Mouse (Mus musculus) MEL (cell line): ENCODE measurements at regions not wholly inside any gene's neighbourhood (a gene's known extent, or its start where the extent isn't known, plus 50 kb on each side); places are given as distances from the start of the nearest gene placed in this dataset.

Experiments used
- DNase-seq: peaks from one replicate; pipeline ENCODE4 v3.0.0; 2011; ENCODE audit warnings: low read depth, low spot score
- H3K27ac ChIP-seq: 2 replicates; pipeline ENCODE4 v1.5.1; 2012; ENCODE audit warnings: low read depth, mild to moderate bottlenecking, control low read depth, low read length, moderate library complexity; ENCODE audit not compliant: control insufficient read depth
- H3K27me3 ChIP-seq, 2 experiments: fragments of 150-350 bp in 1 of 2; sonication (generic) in 1 of 2; 2 replicates each; pipeline ENCODE4 v1.6.1; 2012; ENCODE audit warnings: low read length in 2 of 2, mild to moderate bottlenecking in 2 of 2, improper control_type of control experiment in 1 of 2, moderate library complexity in 1 of 2; ENCODE audit not compliant: insufficient read depth in 2 of 2, control insufficient read depth in 1 of 2
- H3K36me3 ChIP-seq, 2 experiments: 2 replicates each; pipeline ENCODE4 v1.6.1; 2012 to 2014; ENCODE audit warnings: low read length in 2 of 2, improper control_type of control experiment in 1 of 2, inconsistent platforms in 1 of 2, mild to moderate bottlenecking in 1 of 2; ENCODE audit not compliant: insufficient read depth in 2 of 2, control insufficient read depth in 1 of 2
- H3K4me1 ChIP-seq, 2 experiments: fragments of 150-350 bp in 1 of 2; sonication (generic) in 1 of 2; 2 replicates each; pipeline ENCODE4 v1.6.1; 2012; ENCODE audit warnings: low read length in 2 of 2, improper control_type of control experiment in 1 of 2, mild to moderate bottlenecking in 1 of 2; ENCODE audit not compliant: insufficient read depth in 2 of 2, control insufficient read depth in 1 of 2
- H3K4me3 ChIP-seq, 2 experiments: fragments of 150-350 bp in 1 of 2; sonication (generic) in 1 of 2; 2 replicates each; pipeline ENCODE4 v1.5.1; 2012; ENCODE audit warnings: low read depth in 2 of 2, low read length in 2 of 2, mild to moderate bottlenecking in 2 of 2, moderate library complexity in 2 of 2, control low read depth in 1 of 2, improper control_type of control experiment in 1 of 2; ENCODE audit not compliant: control insufficient read depth in 1 of 2, insufficient read depth in 1 of 2
- H3K79me2 ChIP-seq: 2 replicates; pipeline ENCODE4 v1.6.1; 2012; ENCODE audit warnings: mild to moderate bottlenecking, low read length, moderate library complexity; ENCODE audit not compliant: control insufficient read depth, poor library complexity, insufficient read depth
- H3K9ac ChIP-seq: 2 replicates; pipeline ENCODE4 v1.6.1; 2012; ENCODE audit warnings: low read depth, mild to moderate bottlenecking, control low read depth, low read length, moderate library complexity; ENCODE audit not compliant: control insufficient read depth, poor library complexity, severe bottlenecking
- H3K9me3 ChIP-seq: fragments of 150-350 bp; sonication (generic); replicated peaks from 2 replicates; pipeline ENCODE4 v1.6.1; 2012; ENCODE audit warnings: mild to moderate bottlenecking, low read length, improper control_type of control experiment, moderate library complexity; ENCODE audit not compliant: insufficient read depth
- BHLHE40 ChIP-seq: IDR thresholded peaks from 2 replicates; pipeline ENCODE4 v1.6.1; 2012; ENCODE audit warnings: low read depth, mild to moderate bottlenecking, inconsistent platforms, low read length, improper control_type of control experiment, borderline replicate concordance
- CHD1 ChIP-seq: IDR thresholded peaks from 2 replicates; pipeline ENCODE4 v1.6.1; 2012; ENCODE audit warnings: low read depth, mild to moderate bottlenecking, inconsistent platforms, low read length, improper control_type of control experiment
- CHD2 ChIP-seq: IDR thresholded peaks from 2 replicates; pipeline ENCODE4 v1.6.1; 2011; ENCODE audit warnings: low read length, improper control_type of control experiment
- CTCF ChIP-seq, 3 experiments: IDR thresholded peaks in 2 of 3; conservative IDR thresholded peaks in 1 of 3; 2 replicates each; pipeline ENCODE4 v1.5.1; 2011 to 2012; ENCODE audit warnings: low read length in 3 of 3, low read depth in 2 of 3, mild to moderate bottlenecking in 2 of 3, improper control_type of control experiment in 1 of 3, inconsistent platforms in 1 of 3, mixed read lengths in 1 of 3, moderate library complexity in 1 of 3; ENCODE audit not compliant: control insufficient read depth in 1 of 3, insufficient read depth in 1 of 3, poor library complexity in 1 of 3, severe bottlenecking in 1 of 3
- E2F4 ChIP-seq: IDR thresholded peaks from 2 replicates; pipeline ENCODE4 v1.6.1; 2011; ENCODE audit warnings: low read depth, low read length, improper control_type of control experiment, borderline replicate concordance
- EP300 ChIP-seq, 2 experiments: IDR thresholded peaks; 2 replicates each; pipeline ENCODE4 v1.6.1; 2011; ENCODE audit warnings: improper control_type of control experiment in 2 of 2, low read length in 2 of 2, low read depth in 1 of 2, mild to moderate bottlenecking in 1 of 2
- ETS1 ChIP-seq: IDR thresholded peaks from 2 replicates; pipeline ENCODE4 v1.6.1; 2012; ENCODE audit warnings: low read depth, mild to moderate bottlenecking, inconsistent platforms, low read length, improper control_type of control experiment, moderate library complexity
- GATA1 ChIP-seq: IDR thresholded peaks from 2 replicates; pipeline ENCODE4 v1.6.1; 2011; ENCODE audit warnings: low read depth, low read length, improper control_type of control experiment
- KAT2A ChIP-seq: conservative IDR thresholded peaks from 2 replicates; pipeline ENCODE4 v1.6.1; 2012; ENCODE audit warnings: low read depth, low read length, improper control_type of control experiment, inconsistent platforms
- MAZ ChIP-seq: IDR thresholded peaks from 2 replicates; pipeline ENCODE4 v1.6.1; 2012; ENCODE audit warnings: low read depth, mild to moderate bottlenecking, inconsistent platforms, low read length, improper control_type of control experiment
- MEF2A ChIP-seq: IDR thresholded peaks from 2 replicates; pipeline ENCODE4 v1.6.1; 2014; ENCODE audit warnings: low read depth, mild to moderate bottlenecking, inconsistent platforms, low read length, improper control_type of control experiment; ENCODE audit not compliant: poor library complexity, insufficient replicate concordance, severe bottlenecking; ENCODE audit errors: extremely low read depth
- MYB ChIP-seq: IDR thresholded peaks from 2 replicates; pipeline ENCODE4 v1.6.1; 2011; ENCODE audit warnings: mild to moderate bottlenecking, low read depth, low read length, improper control_type of control experiment
- POLR2A ChIP-seq, 2 experiments: IDR thresholded peaks; 2 replicates each; pipeline ENCODE4 v1.6.1; 2011 to 2012; ENCODE audit warnings: low read length in 2 of 2, mild to moderate bottlenecking in 2 of 2, control low read depth in 1 of 2, improper control_type of control experiment in 1 of 2, low read depth in 1 of 2, moderate library complexity in 1 of 2; ENCODE audit not compliant: control insufficient read depth in 1 of 2, insufficient read depth in 1 of 2, poor library complexity in 1 of 2
- RAD21 ChIP-seq: IDR thresholded peaks from 2 replicates; pipeline ENCODE4 v1.6.1; 2011; ENCODE audit warnings: mild to moderate bottlenecking, low read depth, low read length, improper control_type of control experiment
- RCOR1 ChIP-seq: IDR thresholded peaks from 2 replicates; pipeline ENCODE4 v1.6.1; 2012; ENCODE audit warnings: low read depth, mild to moderate bottlenecking, inconsistent platforms, low read length, improper control_type of control experiment
- SIN3A ChIP-seq: IDR thresholded peaks from 2 replicates; pipeline ENCODE4 v1.6.1; 2012; ENCODE audit warnings: low read length, improper control_type of control experiment, inconsistent platforms
- SMC3 ChIP-seq: IDR thresholded peaks from 2 replicates; pipeline ENCODE4 v1.6.1; 2011; ENCODE audit warnings: low read depth, low read length, improper control_type of control experiment
- TAL1 ChIP-seq: IDR thresholded peaks from 2 replicates; pipeline ENCODE4 v1.6.1; 2012; ENCODE audit warnings: mild to moderate bottlenecking, inconsistent platforms, low read length, moderate library complexity, mixed read lengths
- UBTF ChIP-seq: IDR thresholded peaks from 2 replicates; pipeline ENCODE4 v1.6.1; 2012; ENCODE audit warnings: low read depth, mild to moderate bottlenecking, inconsistent platforms, low read length, improper control_type of control experiment, moderate library complexity, borderline replicate concordance; ENCODE audit not compliant: insufficient read depth
- ZKSCAN1 ChIP-seq: IDR thresholded peaks from 2 replicates; pipeline ENCODE4 v1.6.1; 2012; ENCODE audit warnings: low read depth, mild to moderate bottlenecking, inconsistent platforms, low read length, improper control_type of control experiment, moderate library complexity

- TF ChIP-seq RAD21 (no peak), RCOR1 (no peak), KAT2A (no peak), GATA1 (no peak), CHD2 (no peak), TAL1 (no peak), MYB (no peak), ZKSCAN1 (no peak), MAZ (no peak), E2F4 (no peak), UBTF (no peak), CTCF (IDR thresholded peaks at IDR 0.05 in 2 of 3, conservative IDR thresholded peaks at IDR 0.05 in 1 of 3; ENCODE audit: control insufficient read depth in 1 of 3, insufficient read depth in 1 of 3, low read depth in 2 of 3, low read length in 3 of 3, poor library complexity in 1 of 3, severe bottlenecking in 1 of 3) (no peak), SMC3 (no peak), MEF2A (no peak), EP300 (IDR thresholded peaks at IDR 0.05; ENCODE audit: low read depth in 1 of 2, low read length in 2 of 2) (no peak), CHD1 (no peak)
- Histone ChIP-seq H3K27ac (no peak overlapping the region), H3K9ac (no peak overlapping the region), H3K4me3 (no peak overlapping the region), H3K27me3 (no peaks in the 10 kb centered on the region; a peak in 1 of 4 replicates), H3K9me3 (no peaks in the 10 kb centered on the region), H3K36me3 (no peaks in the 10 kb centered on the region), H3K79me2 (no peaks in the 10 kb centered on the region), H3K4me1 (no peaks in the 10 kb centered on the region)
- no peak for DNase-seq
These were observed 147.9 kb upstream of the 1810046K07Rik start for GRCm38 (mm10) chr9:51476511-51477056.

- no peak for DNase-seq
- H3K9me3 ChIP-seq, result no peaks in the 10 kb centered on the region
These were observed 159.1 kb upstream of the 1810046K07Rik start for GRCm38 (mm10) chr9:51487840-51488239.

More at GRCm38 (mm10) chr9:51487840-51488239, 159.1 kb upstream of the 1810046K07Rik start:
- TF ChIP-seq BHLHE40, result no peak
- TF ChIP-seq ETS1, result no peak
- TF ChIP-seq CTCF (IDR thresholded peaks at IDR 0.05 in 2 of 3, conservative IDR thresholded peaks at IDR 0.05 in 1 of 3; ENCODE audit: control insufficient read depth in 1 of 3, insufficient read depth in 1 of 3, low read depth in 2 of 3, low read length in 3 of 3, poor library complexity in 1 of 3, severe bottlenecking in 1 of 3), result no peak
- no peak for TF ChIP-seq CHD1
- no peak for TF ChIP-seq SIN3A
- no peak for TF ChIP-seq POLR2A (IDR thresholded peaks at IDR 0.05; ENCODE audit: control insufficient read depth in 1 of 2, insufficient read depth in 1 of 2, low read depth in 1 of 2, low read length in 2 of 2, poor library complexity in 1 of 2)
- no peak for TF ChIP-seq KAT2A
- TF ChIP-seq RCOR1, result no peak
- H3K27ac ChIP-seq, result no peak overlapping the region
- H3K36me3 ChIP-seq, result no peaks in the 10 kb centered on the region
- H3K79me2 ChIP-seq, result no peaks in the 10 kb centered on the region
- no peaks in the 10 kb centered on the region for H3K27me3 ChIP-seq
- no peak overlapping the region for H3K4me3 ChIP-seq
- H3K4me1 ChIP-seq, result no peaks in the 10 kb centered on the region
- no peak overlapping the region for H3K9ac ChIP-seq
